Mouse (Mus musculus) forebrain, embryonic 15.5 days (tissue): ENCODE measurements around the gene Kcnq2. TPM values are rescaled to one million over a fixed set of nuclear protein-coding genes. Genes with fewer than 3 reads are reported as not detected.
A peak's percentile ranks its signal among the peaks of the same experiment; 100 is the strongest.

Experiments used
- ATAC-seq: fragments of 200-750 bp; cut with Nextera tagmentation; replicated peaks from 2 replicates; pipeline ENCODE4 v1.8.0; 2017; ENCODE audit warnings: mild to moderate bottlenecking, moderate TSS enrichment, moderate library complexity
- H3K27ac ChIP-seq: fragments of 300-500 bp; sonication (generic); replicated peaks from 2 replicates; pipeline ENCODE4 v1.5.1; 2015; ENCODE audit warnings: mild to moderate bottlenecking, inconsistent platforms
- H3K27me3 ChIP-seq: fragments of 300-500 bp; sonication (generic); 2 replicates; pipeline ENCODE4 v1.6.1; 2015; ENCODE audit warnings: inconsistent platforms
- H3K36me3 ChIP-seq: fragments of 300-500 bp; sonication (generic); 2 replicates; pipeline ENCODE4 v1.6.1; 2015; ENCODE audit warnings: mild to moderate bottlenecking, inconsistent platforms
- H3K4me1 ChIP-seq: fragments of 300-500 bp; sonication (generic); 2 replicates; pipeline ENCODE4 v1.6.1; 2015; ENCODE audit warnings: inconsistent platforms
- H3K4me2 ChIP-seq: fragments of 300-500 bp; sonication (generic); replicated peaks from 2 replicates; pipeline ENCODE4 v1.6.1; 2015; ENCODE audit warnings: mild to moderate bottlenecking, inconsistent platforms
- H3K4me3 ChIP-seq: fragments of 300-500 bp; sonication (generic); 2 replicates; pipeline ENCODE4 v1.5.1; 2015; ENCODE audit warnings: mild to moderate bottlenecking, inconsistent platforms
- H3K9ac ChIP-seq: fragments of 300-500 bp; sonication (generic); replicated peaks from 2 replicates; pipeline ENCODE4 v1.6.1; 2015; ENCODE audit warnings: mild to moderate bottlenecking, inconsistent platforms
- H3K9me3 ChIP-seq: fragments of 300-500 bp; sonication (generic); 2 replicates; pipeline ENCODE4 v1.6.1; 2016; ENCODE audit warnings: inconsistent platforms
- WGBS: fragments of 180-500 bp; shearing (Covaris S2); methylation state at CpG from one replicate; pipeline ENCODE4 v1.1.7; 2015; ENCODE audit warnings: mixed read lengths; 5-methylcytosine and 5-hydroxymethylcytosine counted together
- polyA plus RNA-seq: library from polyadenylated mRNA; unstranded; fragments of >200 nt; fragmentation: Nextera tagmentation; extraction: Ambion mirVana; gene quantifications from 2 replicates; pipeline ENCODE4 v1.2.1, GENCODE M21; 2015

The Kcnq2 gene
- polyA plus RNA-seq, 1 experiment from 2014 or later, result 46.7 TPM

- no peak for ATAC-seq
These were observed 12.5 kb downstream of the Kcnq2 start for GRCm38 (mm10) chr2:181122642-181123041.

DNA sequence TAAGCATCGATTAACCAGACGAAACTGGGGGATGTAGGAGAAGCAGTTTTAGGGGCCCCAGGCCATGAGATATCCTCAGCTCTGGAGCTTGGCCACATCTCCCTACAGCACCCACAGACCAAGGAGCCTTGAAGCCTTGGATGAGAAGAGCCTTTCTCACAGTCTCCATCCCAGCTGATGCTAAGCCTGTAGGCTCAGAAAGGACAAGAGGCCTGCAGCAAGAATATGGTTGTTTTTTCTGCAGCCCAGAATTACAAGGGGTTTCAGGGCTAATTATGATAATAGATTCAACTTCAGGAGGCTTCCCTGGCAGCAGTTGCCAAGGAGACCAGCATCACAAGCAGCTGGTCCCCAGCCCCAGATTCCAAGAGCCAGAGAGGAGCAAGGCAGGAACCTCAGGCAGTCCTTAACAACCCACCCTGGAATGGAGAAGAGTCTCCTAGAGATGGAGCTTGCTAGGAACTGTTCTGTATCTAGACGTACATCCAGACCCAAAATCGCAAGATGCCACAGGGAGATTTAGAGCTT lies 14.1 kb downstream of the Kcnq2 start:
- WGBS, result 67% methylated on average over 4 of the region's 4 CpGs

More at GRCm38 (mm10) chr2:181122642-181123041, 12.5 kb downstream of the Kcnq2 start:
- H3K4me1 ChIP-seq, result peaks cover 52% of the 10 kb centered on the region
- H3K9ac ChIP-seq, result no peak overlapping the region
- H3K4me3 ChIP-seq, result no peak overlapping the region
- H3K4me2 ChIP-seq, result no peak overlapping the region
- no peaks in the 10 kb centered on the region for H3K27me3 ChIP-seq
- H3K9me3 ChIP-seq, result no peaks in the 10 kb centered on the region
- H3K27ac ChIP-seq, result peak overlapping the region; percentile 84; the same call in 1 of the 2 replicates
- no peaks in the 10 kb centered on the region for H3K36me3 ChIP-seq

DNA sequence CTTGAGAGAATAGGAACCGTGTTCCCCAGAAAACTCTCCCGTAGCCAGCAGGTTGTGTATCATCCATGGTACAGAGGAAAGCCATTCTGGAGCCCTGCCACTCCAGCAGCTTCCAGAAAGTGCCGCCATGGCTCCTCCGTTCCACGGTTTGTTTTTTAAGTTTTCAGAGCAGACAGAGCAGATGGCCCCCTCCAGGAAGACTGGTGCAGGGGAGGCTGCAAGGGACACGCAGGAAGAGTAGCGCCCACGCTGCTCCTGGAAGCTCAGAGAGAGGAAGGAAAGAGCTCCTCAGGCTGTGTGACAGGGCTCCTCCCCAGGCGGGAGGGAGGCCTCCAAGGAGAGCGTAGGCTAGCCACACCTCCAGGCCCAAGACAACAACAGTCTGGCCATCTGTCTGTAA lies 15.1 kb downstream of the Kcnq2 start:
- Histone ChIP-seq H3K9ac (no peak overlapping the region), H3K27ac (peak overlapping the region; percentile 84), H3K9me3 (no peaks in the 10 kb centered on the region), H3K4me1 (peaks cover 71% of the 10 kb centered on the region), H3K27me3 (no peaks in the 10 kb centered on the region), H3K4me2 (no peak overlapping the region), H3K4me3 (no peak overlapping the region), H3K36me3 (no peaks in the 10 kb centered on the region)
- ATAC-seq, result peak; percentile 36; the same call in 1 of the 2 replicates
- WGBS, result 27% methylated on average over 10 of the region's 10 CpGs

More for the DNA sequence above, 14.1 kb downstream of the Kcnq2 start:
- no peaks in the 10 kb centered on the region for H3K9me3 ChIP-seq
- H3K36me3 ChIP-seq, result no peaks in the 10 kb centered on the region
- peak; percentile 78 for ATAC-seq
- H3K9ac ChIP-seq, result 0 out of 2 replicates have a peak overlapping the region, but pooled peaks have one; percentile 2
- 0 out of 2 replicates have a peak overlapping the region, but pooled peaks have one; percentile 3 for H3K4me2 ChIP-seq
- H3K27me3 ChIP-seq, result no peaks in the 10 kb centered on the region
- H3K4me3 ChIP-seq, result no peak overlapping the region
- H3K27ac ChIP-seq, result peak overlapping the region; percentile 84
- peaks cover 64% of the 10 kb centered on the region for H3K4me1 ChIP-seq

GRCm38 (mm10) chr2:181116436-181116835 lies 18.7 kb downstream of the Kcnq2 start:
- Histone ChIP-seq H3K4me3 (no peak overlapping the region), H3K9ac (no peak overlapping the region), H3K4me2 (no peak overlapping the region), H3K9me3 (no peaks in the 10 kb centered on the region), H3K27me3 (no peaks in the 10 kb centered on the region), H3K4me1 (peaks cover 67% of the 10 kb centered on the region), H3K36me3 (peaks cover 14% of the 10 kb centered on the region; the same call in 1 of the 2 replicates), H3K27ac (peak overlapping the region; percentile 39; the same call in 1 of the 2 replicates)
- WGBS, result 72% methylated on average over 5 of the region's 5 CpGs
- no peak for ATAC-seq

- Histone ChIP-seq H3K4me3 (no peak overlapping the region), H3K27ac (no peak overlapping the region), H3K9me3 (no peaks in the 10 kb centered on the region), H3K4me2 (no peak overlapping the region), H3K27me3 (no peaks in the 10 kb centered on the region), H3K36me3 (peaks cover 14% of the 10 kb centered on the region; the same call in 1 of the 2 replicates), H3K9ac (no peak overlapping the region), H3K4me1 (peaks cover 57% of the 10 kb centered on the region)
- WGBS, result 85% methylated on average over 3 of the region's 3 CpGs
- ATAC-seq, result no peak
These were observed 19.7 kb downstream of the Kcnq2 start for GRCm38 (mm10) chr2:181115367-181115766.

DNA sequence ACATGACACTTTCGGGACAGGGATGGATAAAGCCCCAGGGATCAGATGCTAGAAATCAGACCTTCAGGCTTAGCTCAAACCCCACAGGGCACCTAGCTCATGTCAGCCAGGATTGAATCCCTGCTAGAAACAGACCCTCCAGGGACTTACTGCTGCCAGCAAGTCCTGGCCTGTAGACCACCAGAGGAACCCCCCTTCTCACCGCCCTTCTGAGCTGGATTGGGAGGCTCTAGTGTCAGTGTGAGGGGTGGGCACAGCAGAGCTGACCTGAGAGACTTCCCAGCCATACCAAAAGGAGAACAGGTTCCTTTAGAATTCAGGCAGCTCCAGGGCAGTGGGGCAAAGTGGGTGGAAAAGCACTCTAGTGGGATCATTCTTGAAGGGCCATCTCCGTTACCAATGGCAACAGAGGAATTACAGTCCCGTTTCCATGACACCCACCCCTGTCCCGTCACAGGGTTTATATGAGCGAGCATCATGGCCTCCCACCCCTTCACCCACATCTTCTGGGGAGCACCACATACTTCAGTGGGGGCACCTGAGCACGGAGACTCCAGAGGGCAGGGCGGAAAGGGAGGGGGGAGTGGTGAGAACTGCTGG lies 21.2 kb downstream of the Kcnq2 start:
- Histone ChIP-seq H3K4me1 (peaks cover 42% of the 10 kb centered on the region), H3K4me3 (no peak overlapping the region), H3K27ac (no peak overlapping the region), H3K36me3 (peaks cover 14% of the 10 kb centered on the region; the same call in 1 of the 2 replicates), H3K9ac (no peak overlapping the region), H3K27me3 (no peaks in the 10 kb centered on the region), H3K9me3 (no peaks in the 10 kb centered on the region), H3K4me2 (no peak overlapping the region)
- no peak for ATAC-seq
- WGBS, result 58% methylated on average over 8 of the region's 8 CpGs

DNA sequence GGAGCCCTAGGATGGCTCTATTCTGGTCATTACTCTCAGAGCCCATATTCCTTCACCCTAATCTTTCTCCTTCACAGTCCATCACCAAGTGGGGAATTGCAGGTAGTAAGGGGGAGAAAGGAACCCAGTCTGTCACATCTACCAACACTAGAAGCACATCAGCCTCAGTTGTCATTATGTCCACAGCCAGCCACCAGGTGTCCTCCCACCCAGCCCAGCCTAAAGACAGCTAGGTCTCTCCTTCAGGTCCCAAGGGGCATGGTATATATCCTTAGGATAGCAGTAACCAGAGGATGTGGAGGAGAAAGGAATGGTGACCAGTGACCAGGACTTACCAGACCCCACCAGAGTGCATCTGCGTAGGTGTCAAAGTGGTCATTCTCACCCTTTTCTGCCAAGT lies 23.4 kb downstream of the Kcnq2 start:
- Histone ChIP-seq H3K4me3 (no peak overlapping the region), H3K27me3 (no peaks in the 10 kb centered on the region), H3K9me3 (no peaks in the 10 kb centered on the region), H3K9ac (no peak overlapping the region), H3K27ac (no peak overlapping the region), H3K4me1 (peaks cover 27% of the 10 kb centered on the region), H3K4me2 (no peak overlapping the region), H3K36me3 (peaks cover 18% of the 10 kb centered on the region; the same call in 1 of the 2 replicates)
- 100% methylated on average over 1 of the region's 1 CpGs for WGBS
- no peak for ATAC-seq

DNA sequence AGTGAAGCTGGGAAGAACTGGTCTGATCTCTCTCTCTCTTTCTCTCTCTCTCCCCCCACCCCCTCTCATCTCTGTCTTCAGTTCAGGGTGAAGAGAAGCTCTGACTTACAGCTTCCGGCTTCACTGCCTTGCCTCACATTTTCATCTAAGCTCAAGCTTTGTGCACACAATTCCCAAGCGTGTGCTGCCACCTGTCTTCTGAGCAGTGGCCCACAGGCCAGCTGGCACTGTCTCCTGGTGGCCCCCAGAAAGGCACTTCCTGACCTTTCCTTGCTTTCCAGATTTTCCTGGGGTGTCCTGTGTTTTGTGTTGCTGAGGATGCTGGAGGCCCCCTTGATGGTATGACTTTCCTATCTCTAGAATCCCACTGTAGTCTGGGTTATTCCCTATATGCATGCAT lies 31.0 kb downstream of the Kcnq2 start:
- Histone ChIP-seq H3K27me3 (no peaks in the 10 kb centered on the region), H3K27ac (no peak overlapping the region), H3K4me3 (no peak overlapping the region), H3K9ac (no peak overlapping the region), H3K4me1 (no peaks in the 10 kb centered on the region), H3K36me3 (peaks cover 9% of the 10 kb centered on the region), H3K9me3 (no peaks in the 10 kb centered on the region), H3K4me2 (no peak overlapping the region)
- ATAC-seq, result no peak
- 57% methylated on average over 2 of the region's 2 CpGs for WGBS

GRCm38 (mm10) chr2:181102161-181102560 lies 32.9 kb downstream of the Kcnq2 start:
- Histone ChIP-seq H3K9ac (no peak overlapping the region), H3K4me3 (no peak overlapping the region), H3K27me3 (no peaks in the 10 kb centered on the region), H3K9me3 (no peaks in the 10 kb centered on the region), H3K4me1 (no peaks in the 10 kb centered on the region), H3K36me3 (peaks cover 11% of the 10 kb centered on the region), H3K27ac (no peak overlapping the region), H3K4me2 (no peak overlapping the region)
- 19% methylated on average over 2 of the region's 2 CpGs for WGBS
- ATAC-seq, result peak; percentile 65

- H3K36me3 ChIP-seq, result peaks cover 12% of the 10 kb centered on the region
- no peak overlapping the region for H3K9ac ChIP-seq
- no peak overlapping the region for H3K27ac ChIP-seq
- no peaks in the 10 kb centered on the region for H3K9me3 ChIP-seq
- no peaks in the 10 kb centered on the region for H3K27me3 ChIP-seq
- ATAC-seq, result no peak
- WGBS, result 80% methylated on average over 1 of the region's 1 CpGs
- H3K4me1 ChIP-seq, result no peaks in the 10 kb centered on the region
- no peak overlapping the region for H3K4me3 ChIP-seq
- no peak overlapping the region for H3K4me2 ChIP-seq
These were observed 33.5 kb downstream of the Kcnq2 start for GRCm38 (mm10) chr2:181101626-181102025.

DNA sequence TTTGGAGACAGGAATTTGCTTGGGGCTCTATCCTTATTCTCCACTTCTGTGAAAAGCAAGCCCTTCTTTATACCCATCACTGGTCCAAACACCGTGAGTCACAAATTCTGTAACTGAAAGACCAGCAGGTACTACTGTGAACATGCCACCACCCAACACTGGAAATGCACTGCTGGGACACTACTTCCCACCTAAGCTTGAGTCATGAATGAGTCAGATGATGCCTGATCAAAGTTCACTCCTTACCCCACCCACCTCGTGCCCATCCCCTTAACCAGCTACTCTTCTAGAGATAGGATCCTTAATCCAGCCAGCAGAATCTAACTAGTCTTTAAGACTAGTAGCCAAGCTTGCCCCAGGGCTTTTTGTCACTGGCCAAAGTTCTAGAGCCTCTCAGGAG lies 35.0 kb downstream of the Kcnq2 start:
- 95% methylated on average over 2 of the region's 2 CpGs for WGBS
- no peak for ATAC-seq
- Histone ChIP-seq H3K36me3 (peaks cover 12% of the 10 kb centered on the region), H3K27me3 (no peaks in the 10 kb centered on the region), H3K4me2 (no peak overlapping the region), H3K9ac (no peak overlapping the region), H3K27ac (no peak overlapping the region), H3K9me3 (no peaks in the 10 kb centered on the region), H3K4me3 (no peak overlapping the region), H3K4me1 (no peaks in the 10 kb centered on the region)

GRCm38 (mm10) chr2:181090123-181090522 lies 45.0 kb downstream of the Kcnq2 start:
- Histone ChIP-seq H3K27ac (no peak overlapping the region), H3K9me3 (no peaks in the 10 kb centered on the region), H3K27me3 (no peaks in the 10 kb centered on the region), H3K9ac (no peak overlapping the region), H3K36me3 (peaks cover 10% of the 10 kb centered on the region), H3K4me3 (no peak overlapping the region), H3K4me2 (no peak overlapping the region), H3K4me1 (no peaks in the 10 kb centered on the region)
- no peak for ATAC-seq
- 95% methylated on average over 3 of the region's 3 CpGs for WGBS

GRCm38 (mm10) chr2:181084997-181085396 lies 50.1 kb downstream of the Kcnq2 start:
- H3K36me3 ChIP-seq, result peaks cover 27% of the 10 kb centered on the region
- H3K4me2 ChIP-seq, result no peak overlapping the region
- no peak overlapping the region for H3K4me3 ChIP-seq
- ATAC-seq, result no peak
- H3K9me3 ChIP-seq, result no peaks in the 10 kb centered on the region
- H3K4me1 ChIP-seq, result no peaks in the 10 kb centered on the region
- H3K27me3 ChIP-seq, result no peaks in the 10 kb centered on the region
- H3K27ac ChIP-seq, result no peak overlapping the region
- 67% methylated on average over 8 of the region's 8 CpGs for WGBS
- H3K9ac ChIP-seq, result no peak overlapping the region
